Mouse (Mus musculus) activated CD4-positive, CD25-positive, alpha-beta regulatory T cell, adult 4 months (primary cell): ENCODE data around the gene Fam221a. TPM values are rescaled to one million over a fixed set of nuclear protein-coding genes. Genes with fewer than 3 reads are reported as not detected.
"Not testable (repeated sequence)": the region's sequence is repeated elsewhere in the genome, so short reads cannot be mapped to it uniquely, and the experiment has no call there.

Experiments
- ATAC-seq: one replicate; pipeline ENCODE4 v1.8.0; 2017
- polyA plus RNA-seq, 2 experiments: library from polyadenylated mRNA; unstranded; fragments of 100-300 nt; shearing (Covaris generic); gene quantifications; one replicate each; pipeline ENCODE4 v1.2.1; 2017

Fam221a gene
- polyA plus RNA-seq, 2 experiments from 2014 or later, result 3.9 to 4.9 TPM

- no peak for ATAC-seq
Measured at GRCm38 (mm10) chr6:49394276-49394675, 26.7 kb downstream of the Fam221a start.

DNA sequence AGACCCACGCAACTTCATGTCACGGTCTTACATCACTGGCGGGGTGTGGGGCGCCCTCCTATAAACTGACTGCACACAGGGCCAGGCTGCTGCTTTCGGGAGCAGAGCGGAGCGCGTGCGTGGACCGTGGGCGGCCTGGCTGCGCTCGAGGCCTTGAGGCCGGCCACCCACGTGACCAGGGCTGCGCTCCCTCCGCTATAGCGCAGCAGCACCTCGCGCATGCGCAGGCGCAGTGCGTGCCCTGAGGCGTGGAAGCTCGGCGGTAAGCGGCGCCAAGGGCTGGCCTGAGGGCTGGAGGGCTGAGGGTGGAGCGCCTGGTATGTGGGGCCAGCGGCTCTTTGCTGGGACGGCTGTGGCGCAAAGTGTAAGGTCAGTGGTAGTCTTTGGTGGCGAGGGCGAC, 27.8 kb downstream of the Fam221a start, which contains the start of gene Stk31:
Gene Stk31, plus strand, starts transcription at position 289 of the 400 bp plus-strand sequence.
- no peak for ATAC-seq

DNA sequence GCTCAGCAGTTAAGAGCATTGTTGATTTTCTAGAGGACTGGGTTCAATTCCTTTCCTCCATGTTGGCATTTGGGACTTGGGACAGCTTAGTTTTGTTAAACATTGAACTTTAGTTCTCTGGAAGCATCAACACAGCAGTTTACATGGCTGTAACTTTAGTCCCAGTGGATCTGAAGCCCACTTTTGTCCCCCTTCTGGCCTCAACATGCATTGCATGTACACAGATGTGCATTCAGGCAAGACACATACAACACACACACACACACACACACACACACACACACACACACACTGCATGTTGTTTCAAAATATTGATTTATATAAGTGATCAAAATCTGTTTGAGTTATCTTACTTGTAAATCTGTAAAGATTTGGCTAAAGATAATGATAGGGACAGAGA, 29.9 kb downstream of the Fam221a start:
- ATAC-seq, result no peak

GRCm38 (mm10) chr6:49398365-49398764, 30.8 kb downstream of the Fam221a start:
- ATAC-seq, result no peak

- no peak for ATAC-seq
Measured at GRCm38 (mm10) chr6:49410830-49411229, 43.3 kb downstream of the Fam221a start.

DNA sequence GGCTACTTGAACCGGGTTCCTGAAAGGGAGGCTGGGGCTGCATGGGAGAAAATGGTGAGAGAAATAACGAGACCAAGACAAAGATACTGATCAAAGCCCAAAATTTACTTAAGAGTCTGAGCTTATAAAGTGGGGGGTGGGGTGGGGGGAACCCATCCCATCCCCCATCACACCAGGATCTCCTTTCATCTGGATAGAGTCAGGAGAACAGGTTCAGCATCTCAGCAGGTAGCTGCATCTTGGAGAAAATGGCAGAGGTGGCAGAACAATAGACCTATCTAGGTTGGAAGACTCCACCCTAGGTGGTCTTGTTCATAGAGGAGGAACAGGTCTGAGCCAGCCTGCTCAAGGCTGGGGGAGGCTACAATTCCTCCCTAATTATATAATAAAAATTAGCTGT, 45.4 kb downstream of the Fam221a start:
- ATAC-seq, result not testable (repeated sequence)

DNA sequence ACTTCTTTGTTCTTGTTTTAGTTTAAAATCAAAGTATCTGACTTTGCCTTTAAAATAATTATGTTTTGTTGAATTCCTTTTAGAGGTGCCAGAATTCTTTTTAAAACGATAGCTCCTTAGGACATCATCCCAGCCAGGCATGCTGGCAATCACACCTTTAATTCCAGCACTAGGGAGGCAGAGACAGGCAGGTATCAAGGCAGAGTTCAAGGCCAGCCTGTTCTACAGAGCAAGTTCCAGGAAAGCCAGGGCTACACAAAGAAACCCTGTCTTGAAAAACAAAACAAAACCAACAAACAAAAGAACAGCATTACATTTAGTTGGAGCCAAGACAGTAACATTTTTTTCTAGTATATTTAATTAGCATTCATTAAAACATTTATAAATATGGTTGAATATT, 48.4 kb downstream of the Fam221a start:
- no peak for ATAC-seq

DNA sequence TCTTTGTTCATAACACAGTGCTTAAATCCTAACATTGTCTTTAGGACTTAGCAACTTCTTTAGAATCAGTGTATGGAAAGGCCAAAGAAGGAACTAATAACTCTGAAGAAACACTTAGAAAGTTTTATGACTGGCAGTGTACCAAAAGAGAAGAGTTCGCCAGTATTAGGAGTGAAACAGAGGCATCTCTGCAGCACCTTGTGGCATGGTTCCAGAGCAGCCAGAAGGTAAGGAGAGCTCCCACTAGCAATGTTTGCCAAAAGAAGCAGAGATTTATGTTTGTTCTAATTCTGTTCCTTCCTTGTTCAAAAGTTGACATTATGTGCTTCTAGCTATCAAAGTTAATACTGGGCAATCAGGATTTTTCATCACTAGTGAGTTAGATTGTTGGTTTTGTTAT, 69.8 kb downstream of the Fam221a start:
- ATAC-seq, result no peak

Other genes starting within 250 kb of the Fam221a start
- 1 to 10 TPM; 2.5 to 4.6 TPM for gene Igf2bp3, start 152.8 kb upstream of the Fam221a start, polyA plus RNA-seq
- 10 to 100 TPM; 29.2 to 30.3 TPM for gene Tra2a, start 103.7 kb upstream of the Fam221a start, polyA plus RNA-seq
- gene Ccdc126, start 48.5 kb upstream of the Fam221a start, polyA plus RNA-seq, result 10 to 100 TPM; 11.1 to 14.8 TPM
- gene Stk31, start 27.9 kb downstream of the Fam221a start, polyA plus RNA-seq, result not detected